Mouse (Mus musculus) stomach, embryonic 14.5 days (tissue): ENCODE measurements around the gene Ascl1. TPM values are rescaled to one million over a fixed set of nuclear protein-coding genes. Genes with fewer than 3 reads are reported as not detected.
A peak's percentile ranks its signal among the peaks of the same experiment; 100 is the strongest.

Source experiments
- ATAC-seq: fragments of 200-750 bp; cut with Nextera tagmentation; 2 replicates; pipeline ENCODE4 v1.8.0; 2017; ENCODE audit warnings: low read depth, moderate TSS enrichment; ENCODE audit not compliant: insufficient number of reproducible peaks, insufficient read depth, low FRiP score
- H3K27ac ChIP-seq: fragments of 300-500 bp; sonication (generic); 2 replicates; pipeline ENCODE4 v1.5.1; 2014; ENCODE audit warnings: mild to moderate bottlenecking, low read length, moderate library complexity, mixed read lengths
- H3K27me3 ChIP-seq: fragments of 300-500 bp; sonication (generic); 2 replicates; pipeline ENCODE4 v1.6.1; 2014; ENCODE audit warnings: low read length, control low read depth, mixed read lengths; ENCODE audit not compliant: control insufficient read depth, insufficient read depth
- H3K36me3 ChIP-seq: fragments of 300-500 bp; sonication (generic); 2 replicates; pipeline ENCODE4 v1.6.1; 2014; ENCODE audit warnings: mild to moderate bottlenecking, control low read depth, low read length, moderate library complexity, mixed read lengths; ENCODE audit not compliant: control insufficient read depth, insufficient read depth
- H3K4me1 ChIP-seq: fragments of 300-500 bp; sonication (generic); 2 replicates; pipeline ENCODE4 v1.6.1; 2014; ENCODE audit warnings: low read length, control low read depth, mixed read lengths; ENCODE audit not compliant: control insufficient read depth, insufficient read depth
- H3K4me2 ChIP-seq: fragments of 300-500 bp; sonication (generic); replicated peaks from 2 replicates; pipeline ENCODE4 v1.6.1; 2014; ENCODE audit warnings: low read depth, low read length, control low read depth
- H3K4me3 ChIP-seq: fragments of 300-500 bp; sonication (generic); 2 replicates; pipeline ENCODE4 v1.5.1; 2014; ENCODE audit warnings: low read depth, low read length, control low read depth
- H3K9ac ChIP-seq: fragments of 300-500 bp; sonication (generic); replicated peaks from 2 replicates; pipeline ENCODE4 v1.6.1; 2014; ENCODE audit warnings: low read depth, mild to moderate bottlenecking, control low read depth, low read length, moderate library complexity, mixed read lengths
- H3K9me3 ChIP-seq: fragments of 300-500 bp; sonication (generic); 2 replicates; pipeline ENCODE4 v1.6.1; 2016; ENCODE audit warnings: low read depth, low read length, control low read depth; ENCODE audit not compliant: control insufficient read depth
- whole genome bisulfite sequencing: fragments of 180-500 bp; shearing (Covaris S2); extraction: QIAGEN DNeasy Blood & Tissue Kit; methylation state at CpG from one replicate; pipeline ENCODE4 v1.1.7; 2014; 5-methylcytosine and 5-hydroxymethylcytosine counted together
- polyA plus RNA-seq: library from polyadenylated mRNA; unstranded; fragments of >200 nt; fragmentation: Nextera tagmentation; extraction: Ambion mirVana; gene quantifications from 2 replicates; pipeline ENCODE4 v1.2.1, GENCODE M21; 2014

Ascl1 gene
- 15.6 and 18.1 TPM in 2 replicates for polyA plus RNA-seq

DNA sequence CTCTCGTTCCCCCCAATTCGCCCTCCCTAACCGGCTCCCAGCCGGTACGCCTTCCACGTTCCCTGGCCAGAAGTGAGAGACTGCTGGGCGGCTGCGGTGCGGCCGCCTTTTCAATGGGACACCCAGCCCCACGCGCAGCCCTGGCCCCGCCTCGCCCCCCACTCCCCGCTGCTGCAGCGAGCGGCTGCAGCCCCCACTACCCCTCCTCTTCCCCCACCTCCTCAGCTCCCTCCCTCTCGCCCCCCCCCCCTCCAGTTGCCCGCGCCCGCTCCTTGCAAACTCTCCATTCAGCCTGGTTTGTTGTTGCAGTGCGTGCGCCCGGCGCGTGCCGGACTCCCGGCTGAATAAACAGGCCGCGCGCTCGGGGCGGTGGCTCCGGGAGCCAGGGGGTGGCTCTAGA, at the start of gene Ascl1:
Gene Ascl1 (minus strand): TSS at position 85 of the 400 bp plus-strand sequence.
- Histone ChIP-seq H3K4me3 (peak within 1 kb of the TSS; percentile 50), H3K36me3 (no peaks in the 10 kb centered on the region), H3K4me2 (peak within 1 kb of the TSS; percentile 93), H3K27ac (peak within 1 kb of the TSS; percentile 58; the same call in 1 of the 2 replicates), H3K4me1 (0 out of 2 replicates have a peak, but pooled peaks cover 5% of the 10 kb centered on the region), H3K27me3 (peaks cover 64% of the 10 kb centered on the region), H3K9me3 (peaks cover 9% of the 10 kb centered on the region), H3K9ac (peak within 1 kb of the TSS; percentile 45)
- peak; percentile 62; the same call in 1 of the 2 replicates for ATAC-seq
- under 1% methylated on average over 33 of the region's 34 CpGs for WGBS

DNA sequence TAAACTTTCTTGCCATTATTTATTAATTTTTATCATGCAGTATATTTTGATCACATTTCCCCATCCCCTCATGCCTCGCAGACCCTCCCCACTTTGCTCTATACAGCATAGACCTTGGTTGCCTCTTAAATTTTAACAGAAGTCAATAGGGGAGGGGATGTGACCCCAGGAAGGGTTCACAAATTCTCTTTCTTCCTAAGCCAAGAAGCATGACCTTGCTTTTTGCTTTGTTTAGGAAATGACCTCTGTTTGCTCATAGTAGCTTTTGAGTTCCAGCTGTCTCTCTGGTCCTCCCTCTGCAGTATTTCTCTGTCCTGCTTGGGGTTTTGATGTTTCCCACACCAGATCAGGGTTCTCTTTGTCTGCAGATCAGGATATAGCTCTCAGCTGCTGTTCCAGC, 40.7 kb upstream of the Ascl1 start:
- WGBS, result 74% methylated on average over 1 of the region's 1 CpGs
- Histone ChIP-seq H3K9me3 (no peaks in the 10 kb centered on the region), H3K4me2 (no peak overlapping the region), H3K36me3 (no peaks in the 10 kb centered on the region), H3K4me3 (no peak overlapping the region), H3K27me3 (no peaks in the 10 kb centered on the region), H3K9ac (no peak overlapping the region), H3K4me1 (no peaks in the 10 kb centered on the region), H3K27ac (no peak overlapping the region)
- no peak for ATAC-seq

DNA sequence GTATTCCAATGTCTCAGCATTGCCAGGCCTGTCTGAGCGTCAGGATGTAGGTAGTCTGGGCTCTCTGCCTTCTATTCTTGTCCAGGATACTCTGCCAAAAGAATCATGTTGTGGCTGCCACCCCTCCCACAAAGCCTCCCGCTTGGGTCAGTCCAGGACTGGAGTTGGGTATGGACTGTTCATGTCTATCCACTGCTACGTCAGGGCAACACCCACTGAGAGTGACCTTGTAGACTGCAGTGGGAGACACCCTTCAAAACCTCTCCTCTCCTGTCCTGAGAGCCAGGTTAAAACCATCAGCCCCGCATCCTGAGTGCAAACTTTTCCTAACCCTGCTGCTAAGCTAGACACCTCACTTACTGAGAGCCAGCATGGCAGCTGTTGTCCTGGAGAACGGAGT, 28.2 kb upstream of the Ascl1 start, which contains the start of gene Pah:
Gene Pah (plus strand): TSS at position 150 of the 400 bp plus-strand sequence.
- WGBS, result 83% methylated on average over 5 of the region's 5 CpGs
- Histone ChIP-seq H3K4me1 (no peaks in the 10 kb centered on the region), H3K4me2 (no peak within 1 kb of the TSS), H3K4me3 (no peak within 1 kb of the TSS), H3K36me3 (no peaks in the 10 kb centered on the region), H3K9ac (no peak within 1 kb of the TSS), H3K27ac (no peak within 1 kb of the TSS), H3K9me3 (no peaks in the 10 kb centered on the region), H3K27me3 (no peaks in the 10 kb centered on the region)
- ATAC-seq, result no peak

DNA sequence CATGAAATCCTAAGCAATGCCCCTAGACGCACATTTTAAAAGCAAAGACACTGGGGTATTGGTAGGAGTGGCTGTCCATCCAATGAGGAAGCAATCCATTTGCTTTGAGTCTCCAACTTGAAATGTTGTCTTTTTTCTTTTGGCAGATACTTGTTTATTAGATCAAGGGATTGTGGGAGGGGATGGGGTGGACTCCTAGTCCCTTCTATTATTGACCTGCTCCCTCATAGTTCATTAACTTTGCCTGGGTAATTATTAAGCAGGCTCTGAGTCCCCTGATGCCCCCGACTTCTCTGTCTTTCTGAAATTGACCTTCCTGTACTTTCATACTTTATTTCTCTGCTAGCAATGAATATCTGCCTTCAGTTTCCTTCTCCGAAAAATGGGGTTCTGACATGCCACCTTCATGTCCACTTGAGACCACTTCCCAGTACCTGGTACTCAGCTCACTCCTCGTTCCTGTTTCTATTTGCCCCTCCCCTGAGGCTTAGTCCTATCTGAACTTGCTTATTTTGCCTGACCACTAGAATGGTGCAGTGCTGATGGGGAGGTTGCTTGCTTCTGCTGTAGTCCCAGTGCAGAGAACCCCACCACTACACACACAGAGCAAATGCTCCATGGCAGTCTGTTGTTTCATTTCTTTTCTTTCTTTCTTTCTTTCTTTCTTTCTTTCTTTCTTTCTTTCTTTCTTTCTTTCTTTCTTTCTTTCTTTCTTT, 27.1 kb upstream of the Ascl1 start:
- H3K4me2 ChIP-seq, result no peak overlapping the region

DNA sequence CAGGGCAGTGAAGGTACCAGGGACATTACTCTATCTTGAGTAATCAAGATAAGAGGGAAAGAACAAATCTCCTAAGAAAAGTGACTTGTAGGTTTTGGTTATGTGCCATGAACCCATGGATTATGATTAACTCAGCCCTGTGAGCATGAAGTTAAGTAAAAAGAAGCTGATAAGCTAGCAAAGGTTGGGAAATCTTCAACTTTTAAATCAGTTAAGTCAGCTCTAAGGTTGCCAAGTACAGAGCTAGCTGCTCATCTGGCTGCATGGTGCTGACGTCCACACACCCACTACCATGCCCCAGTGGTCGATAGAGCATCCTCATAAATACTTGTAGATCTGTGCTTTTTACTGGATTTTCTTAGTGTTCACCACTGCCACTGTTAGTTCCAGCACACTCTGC, 25.1 kb upstream of the Ascl1 start:
- WGBS, result 69% methylated on average over 2 of the region's 2 CpGs
- H3K4me1 ChIP-seq, result no peaks in the 10 kb centered on the region
- no peak overlapping the region for H3K4me2 ChIP-seq
- no peaks in the 10 kb centered on the region for H3K36me3 ChIP-seq
- H3K9me3 ChIP-seq, result no peaks in the 10 kb centered on the region
- no peak overlapping the region for H3K27ac ChIP-seq
- no peak overlapping the region for H3K4me3 ChIP-seq
- no peaks in the 10 kb centered on the region for H3K27me3 ChIP-seq
- no peak for ATAC-seq
- H3K9ac ChIP-seq, result no peak overlapping the region

More for the DNA sequence above, 27.1 kb upstream of the Ascl1 start:
- no peaks in the 10 kb centered on the region for H3K4me1 ChIP-seq
- ATAC-seq, result no peak
- no peak overlapping the region for H3K27ac ChIP-seq
- WGBS, result 66% methylated on average over 4 of the region's 4 CpGs
- no peak overlapping the region for H3K4me3 ChIP-seq
- no peaks in the 10 kb centered on the region for H3K9me3 ChIP-seq
- no peaks in the 10 kb centered on the region for H3K36me3 ChIP-seq
- H3K9ac ChIP-seq, result no peak overlapping the region
- H3K27me3 ChIP-seq, result no peaks in the 10 kb centered on the region

DNA sequence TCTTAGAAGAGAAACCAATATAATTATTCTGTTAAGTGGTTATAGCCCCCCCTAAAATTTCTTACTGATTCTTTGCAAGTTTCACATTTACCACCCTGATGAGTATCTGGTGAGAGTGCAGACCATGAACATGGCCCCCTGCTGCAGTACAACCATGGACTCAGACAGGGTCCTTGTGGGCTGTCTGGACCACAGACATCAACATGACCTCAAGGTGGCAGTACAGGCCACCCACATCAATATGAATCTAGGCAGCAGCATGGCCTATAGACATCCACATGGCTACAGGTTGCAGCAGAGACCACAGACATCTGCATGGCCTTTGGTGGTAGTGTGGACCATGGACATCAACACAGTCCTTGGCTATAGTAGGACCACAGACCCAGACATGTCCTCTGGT, 19.6 kb upstream of the Ascl1 start:
- Histone ChIP-seq H3K4me3 (no peak overlapping the region), H3K27ac (no peak overlapping the region), H3K27me3 (no peaks in the 10 kb centered on the region), H3K4me2 (no peak overlapping the region), H3K36me3 (no peaks in the 10 kb centered on the region), H3K9me3 (no peaks in the 10 kb centered on the region), H3K4me1 (no peaks in the 10 kb centered on the region), H3K9ac (no peak overlapping the region)
- no peak for ATAC-seq

DNA sequence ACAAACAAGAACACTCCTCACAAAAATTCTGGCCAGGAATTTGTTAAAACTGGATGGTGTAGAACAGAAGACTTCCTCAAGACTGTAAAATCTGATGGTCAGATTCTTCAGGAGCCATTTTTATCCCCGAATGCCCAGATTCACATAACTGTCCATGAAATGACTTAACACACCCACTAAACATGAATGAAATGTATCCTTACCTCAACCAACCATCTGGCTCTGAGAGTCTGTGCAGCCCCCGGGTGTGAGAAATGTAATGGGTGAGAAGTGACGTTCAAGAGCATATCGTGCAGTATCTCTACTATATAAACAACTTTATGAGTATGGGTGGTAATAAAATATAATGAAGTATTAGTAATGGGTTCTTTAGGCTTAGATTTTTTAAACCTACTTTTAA, 15.1 kb upstream of the Ascl1 start:
- Histone ChIP-seq H3K36me3 (no peaks in the 10 kb centered on the region), H3K27ac (no peak overlapping the region), H3K9me3 (no peaks in the 10 kb centered on the region), H3K4me2 (no peak overlapping the region), H3K4me1 (no peaks in the 10 kb centered on the region), H3K9ac (no peak overlapping the region), H3K4me3 (no peak overlapping the region), H3K27me3 (peaks cover 3% of the 10 kb centered on the region; the same call in 1 of the 2 replicates)
- no peak for ATAC-seq
- 84% methylated on average over 4 of the region's 4 CpGs for WGBS

DNA sequence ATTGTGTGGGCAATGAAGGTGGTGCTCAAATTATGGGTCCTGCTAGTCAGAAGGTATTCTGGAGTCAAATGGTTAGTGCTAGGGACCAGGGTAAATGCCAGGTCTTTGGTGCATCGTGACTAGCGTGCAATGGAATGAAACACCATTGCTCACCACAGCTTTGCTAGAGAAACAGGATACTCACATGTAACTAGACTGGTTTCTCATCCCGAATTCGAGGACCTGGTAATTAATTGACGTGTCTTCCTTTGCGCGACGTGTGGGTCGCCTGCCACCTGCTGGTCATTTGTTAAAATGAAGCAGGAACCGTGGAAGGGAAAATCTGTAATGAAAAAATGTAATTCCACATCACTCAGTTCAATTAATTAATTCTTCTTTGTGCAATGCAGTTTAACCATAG, 10.5 kb upstream of the Ascl1 start:
- ATAC-seq, result no peak
- H3K4me2 ChIP-seq, result no peak overlapping the region
- peaks cover 38% of the 10 kb centered on the region for H3K27me3 ChIP-seq
- no peaks in the 10 kb centered on the region for H3K36me3 ChIP-seq
- no peak overlapping the region for H3K4me3 ChIP-seq
- H3K27ac ChIP-seq, result no peak overlapping the region
- WGBS, result 1% methylated on average over 10 of the region's 10 CpGs
- no peak overlapping the region for H3K9ac ChIP-seq
- H3K4me1 ChIP-seq, result no peaks in the 10 kb centered on the region
- no peaks in the 10 kb centered on the region for H3K9me3 ChIP-seq

DNA sequence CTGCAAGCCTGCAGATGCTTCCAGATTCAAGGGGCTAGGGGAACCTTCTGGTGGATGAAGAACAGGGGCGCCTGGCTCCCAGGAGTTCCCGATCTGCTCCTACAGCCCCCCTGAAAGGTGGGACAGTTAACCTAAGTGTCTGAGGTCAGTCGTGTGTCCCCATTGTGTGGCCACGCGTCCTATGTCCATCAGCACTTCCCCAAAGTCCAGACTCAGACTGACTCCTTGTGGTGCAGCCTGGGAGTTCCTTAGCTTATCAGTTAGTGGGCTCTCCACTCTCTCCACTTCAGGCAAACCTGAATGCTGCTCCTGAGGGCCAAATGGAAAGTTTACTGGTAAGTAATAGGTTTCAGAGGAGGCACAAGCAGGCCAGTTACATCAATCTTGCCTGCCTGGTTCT, 8.8 kb upstream of the Ascl1 start:
- no peak for ATAC-seq
- Histone ChIP-seq H3K27ac (no peak overlapping the region), H3K4me3 (no peak overlapping the region), H3K4me1 (no peaks in the 10 kb centered on the region), H3K36me3 (no peaks in the 10 kb centered on the region), H3K27me3 (peaks cover 45% of the 10 kb centered on the region), H3K9ac (no peak overlapping the region), H3K4me2 (no peak overlapping the region), H3K9me3 (peaks cover 4% of the 10 kb centered on the region)
- 27% methylated on average over 5 of the region's 5 CpGs for WGBS
